Mouse (Mus musculus): Measurements from ENCODE around the gene Alg3. TPM values are rescaled to one million over a fixed set of nuclear protein-coding genes. Genes with fewer than 3 reads are reported as not detected.

Gene Alg3
- 10 to 100 TPM; 13.6 to 14.6 TPM for total RNA-seq (2021)

DNA sequence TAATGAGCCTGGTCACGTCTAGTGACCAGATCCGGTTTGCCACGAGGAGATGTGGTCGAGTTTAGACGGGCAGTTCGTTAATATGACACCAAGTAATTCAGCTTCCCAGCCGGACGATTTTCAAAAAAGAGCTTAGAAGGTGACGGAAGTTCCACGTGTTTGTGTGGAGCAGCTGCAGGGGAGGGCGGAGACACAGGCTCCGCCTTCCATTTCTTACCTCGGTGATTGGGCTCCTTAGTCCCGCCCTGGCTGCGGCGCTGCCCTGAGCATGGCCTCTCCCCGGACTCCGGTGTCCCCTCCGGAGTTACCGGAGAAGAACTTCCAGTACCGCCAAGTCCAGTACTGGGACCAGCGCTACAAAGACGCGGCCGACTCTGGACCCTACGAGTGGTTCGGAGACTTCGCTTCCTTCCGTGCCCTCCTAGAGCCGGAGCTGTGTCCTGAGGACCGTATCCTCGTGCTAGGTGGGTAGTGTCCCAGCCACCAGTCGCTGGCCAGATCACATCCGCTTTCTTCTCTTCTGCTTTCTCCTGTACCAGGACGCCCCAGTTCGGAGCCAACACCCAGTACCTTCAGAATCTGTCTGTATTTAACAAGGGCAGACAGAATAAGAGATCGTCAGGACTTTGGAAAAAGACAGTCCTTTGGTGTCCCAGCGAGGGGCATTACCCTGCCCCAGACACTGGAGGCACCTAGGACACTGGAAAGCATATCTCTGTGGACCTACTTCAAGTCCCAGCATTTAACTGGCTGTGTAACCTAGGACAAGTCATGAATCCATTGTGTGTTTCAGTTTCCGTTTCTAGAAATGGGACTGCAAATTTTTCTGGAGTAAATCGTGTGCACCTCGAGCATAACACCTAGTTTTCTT lies at the start of gene Alg3, which contains the start of the genes Eef1akmt4 and Gm49333:
Alg3 (minus strand) TSS at position 379 of the 871 bp plus-strand sequence.
Eef1akmt4 (plus strand) TSS at position 237 of the 871 bp plus-strand sequence.
Gm49333 (plus strand) TSS at position 254 of the 871 bp plus-strand sequence.
- peak; percentile 88 for DNase-seq

DNA sequence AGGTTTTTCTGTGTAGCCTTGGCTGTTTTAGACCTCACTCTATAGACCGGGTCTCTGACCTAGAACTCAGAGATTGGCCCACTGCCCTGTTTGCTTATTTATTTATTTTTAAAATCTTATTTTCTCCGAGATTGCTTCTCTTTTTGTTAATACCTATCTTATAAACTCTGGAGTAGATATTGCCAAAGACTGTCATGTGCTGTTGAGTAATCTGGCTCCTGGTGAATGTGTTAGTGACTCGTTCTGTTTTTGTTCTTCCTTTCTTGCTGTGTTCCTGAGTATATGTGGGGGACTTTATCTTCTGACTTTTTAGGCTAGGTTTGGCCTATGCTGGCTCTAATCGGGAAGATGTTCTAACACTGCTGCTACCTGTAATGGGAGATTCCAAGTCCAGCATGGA lies 46.1 kb upstream of the Alg3 start:
- DNase-seq, result no peak

DNA sequence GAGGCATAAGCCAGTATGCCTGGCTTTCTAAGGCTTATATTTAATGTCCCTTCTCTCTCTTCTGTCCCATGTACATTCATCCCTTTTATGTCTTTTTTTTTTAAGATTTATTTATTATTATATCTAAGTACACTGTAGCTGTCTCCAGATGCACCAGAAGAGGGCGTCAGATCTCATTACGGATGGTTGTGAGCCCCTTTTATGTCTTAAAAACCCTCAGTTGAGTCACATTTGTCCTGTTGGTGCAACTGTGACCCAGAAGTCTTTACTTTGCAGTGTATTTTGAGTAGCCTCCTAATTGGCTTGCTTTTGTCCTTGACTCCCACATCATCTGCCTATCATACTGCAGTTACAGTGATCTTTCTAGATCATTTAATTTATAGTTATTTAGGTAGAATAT lies 41.8 kb upstream of the Alg3 start:
- DNase-seq, result no peak

DNA sequence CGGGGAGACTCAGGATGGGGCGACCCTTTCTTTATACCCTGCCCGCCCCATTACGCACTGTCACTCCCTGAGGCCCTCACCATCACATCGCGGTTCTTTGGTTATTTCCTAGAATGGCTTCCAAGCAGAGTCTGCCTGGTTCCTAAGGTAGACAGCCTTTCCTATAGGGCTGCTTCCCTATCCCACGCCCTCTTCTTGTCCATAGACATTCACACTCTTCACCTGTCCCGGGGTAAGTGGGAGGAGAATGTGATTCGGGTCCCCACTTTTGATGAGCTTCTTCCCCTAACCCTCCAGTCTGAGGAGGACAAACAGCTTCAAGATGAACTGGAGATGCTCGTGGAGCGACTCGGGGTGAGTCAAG lies 40.4 kb upstream of the Alg3 start:
- DNase-seq, result no peak

DNA sequence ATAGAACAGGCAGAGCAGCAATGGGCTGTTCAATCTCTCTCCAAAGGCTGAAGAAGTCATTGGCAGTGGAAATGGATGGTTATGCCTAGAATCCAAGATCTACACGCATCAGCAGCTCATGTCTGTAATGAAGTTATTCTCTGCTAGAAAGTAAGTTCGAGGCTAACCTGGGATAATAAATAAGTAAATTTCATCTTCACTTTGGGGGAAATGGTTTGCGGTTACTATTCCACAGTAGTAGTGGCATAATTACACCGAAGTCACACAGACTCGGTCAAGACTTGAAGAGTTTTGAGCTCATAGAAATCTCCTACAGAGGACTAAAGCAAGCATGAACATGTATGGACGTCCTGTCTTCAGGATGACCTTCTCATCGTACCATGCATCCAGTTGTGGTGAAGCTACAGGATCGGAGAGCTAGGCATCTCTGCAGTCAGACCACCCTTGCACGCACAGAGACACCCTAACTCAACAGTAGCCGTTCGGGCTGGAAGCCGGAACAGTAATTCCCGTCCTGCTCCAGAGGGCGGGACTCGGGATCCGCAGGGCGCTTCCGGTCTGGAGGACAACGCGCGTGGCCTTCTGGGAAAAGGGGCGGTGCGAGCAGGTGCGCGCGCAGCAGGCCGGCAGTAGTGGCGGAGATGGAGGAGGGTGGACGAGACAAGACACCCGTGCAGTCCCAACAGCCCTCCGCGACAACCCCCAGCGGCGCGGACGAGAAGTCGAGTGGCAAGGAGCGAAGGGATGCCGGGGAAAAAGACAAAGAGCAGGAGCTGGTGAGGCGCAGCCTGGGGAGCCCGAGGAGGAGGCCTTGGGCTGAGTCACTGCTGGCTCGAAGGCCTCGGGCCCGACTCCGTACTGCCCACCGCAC lies 39.8 kb upstream of the Alg3 start, which contains the start of gene Psmd2:
Psmd2 (plus strand) TSS at position 577 of the 871 bp plus-strand sequence.
- DNase-seq, result peak; percentile 98

DNA sequence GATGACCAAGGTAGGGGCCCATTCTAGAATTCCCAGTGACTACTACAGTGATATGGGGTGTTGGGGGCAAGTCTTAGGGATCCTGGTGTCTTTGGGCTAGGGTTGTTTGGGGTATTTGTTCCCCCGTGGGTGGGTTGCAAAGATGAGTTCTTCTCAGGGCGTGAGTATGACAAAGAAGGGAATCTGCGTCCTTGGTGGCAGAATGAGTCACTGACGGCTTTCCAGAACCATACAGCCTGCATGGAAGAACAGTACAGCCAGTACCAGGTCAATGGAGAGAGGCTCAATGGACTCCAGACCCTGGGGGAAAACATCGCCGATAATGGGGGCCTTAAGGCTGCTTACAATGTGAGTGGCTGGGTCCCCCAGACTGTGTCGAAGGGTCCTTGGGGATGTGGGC lies 32.4 kb upstream of the Alg3 start:
- DNase-seq, result no peak

DNA sequence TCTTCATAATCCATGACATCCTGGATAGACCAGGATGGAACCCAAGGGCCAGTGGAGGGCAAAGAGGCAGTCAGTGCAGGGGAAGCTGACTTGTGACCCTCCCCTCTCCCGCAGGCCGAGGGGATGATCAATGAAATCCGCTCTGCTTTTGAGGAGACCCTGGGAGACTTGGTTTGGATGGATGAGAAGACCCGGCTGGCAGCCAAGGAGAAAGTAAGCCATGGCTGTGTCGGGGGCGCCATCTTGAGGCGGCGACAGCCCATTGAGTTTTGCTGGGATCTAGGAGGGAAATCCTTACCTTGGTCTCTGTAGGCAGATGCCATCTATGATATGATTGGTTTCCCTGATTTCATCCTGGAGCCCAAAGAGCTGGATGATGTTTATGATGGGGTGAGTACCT lies 30.6 kb upstream of the Alg3 start:
- peak; percentile 82 for DNase-seq

DNA sequence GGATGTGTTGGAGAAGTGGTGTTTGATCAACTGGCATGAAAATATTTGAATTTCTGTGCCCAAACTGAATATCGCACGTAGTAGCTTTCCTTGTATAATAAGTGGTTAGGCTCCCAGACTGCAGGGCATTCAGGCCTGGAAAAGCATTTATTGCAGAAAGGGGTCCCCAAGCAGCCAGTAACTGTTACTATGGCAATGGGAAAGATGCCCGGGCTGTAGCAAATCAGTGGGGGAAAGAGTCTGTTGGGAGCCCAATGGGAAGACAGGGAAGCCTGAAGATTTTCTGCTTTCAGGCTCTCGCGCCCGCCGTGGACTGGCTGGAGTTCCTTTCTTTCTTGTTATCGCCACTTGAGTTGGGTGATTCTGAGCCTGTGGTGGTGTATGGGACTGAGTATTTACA lies 26.8 kb upstream of the Alg3 start:
- no peak for DNase-seq

DNA sequence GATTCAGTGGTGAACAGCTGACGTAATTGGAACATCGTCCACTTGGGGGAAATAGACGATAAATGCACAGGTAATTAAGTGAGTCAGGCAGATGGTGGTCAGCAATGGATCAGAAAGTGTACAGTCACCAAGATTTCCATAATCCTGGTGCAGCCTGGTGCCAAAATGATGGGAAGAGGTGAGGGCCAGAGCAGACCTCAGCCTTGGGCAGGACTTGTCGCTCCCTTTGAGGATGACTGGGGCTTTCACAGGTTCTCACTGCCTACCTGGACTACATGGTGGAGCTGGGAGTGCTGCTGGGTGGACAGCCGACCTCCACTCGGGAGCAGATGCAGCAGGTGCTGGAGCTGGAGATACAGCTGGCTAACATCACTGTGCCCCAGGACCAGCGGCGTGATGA lies 25.9 kb upstream of the Alg3 start:
- DNase-seq, result no peak

DNA sequence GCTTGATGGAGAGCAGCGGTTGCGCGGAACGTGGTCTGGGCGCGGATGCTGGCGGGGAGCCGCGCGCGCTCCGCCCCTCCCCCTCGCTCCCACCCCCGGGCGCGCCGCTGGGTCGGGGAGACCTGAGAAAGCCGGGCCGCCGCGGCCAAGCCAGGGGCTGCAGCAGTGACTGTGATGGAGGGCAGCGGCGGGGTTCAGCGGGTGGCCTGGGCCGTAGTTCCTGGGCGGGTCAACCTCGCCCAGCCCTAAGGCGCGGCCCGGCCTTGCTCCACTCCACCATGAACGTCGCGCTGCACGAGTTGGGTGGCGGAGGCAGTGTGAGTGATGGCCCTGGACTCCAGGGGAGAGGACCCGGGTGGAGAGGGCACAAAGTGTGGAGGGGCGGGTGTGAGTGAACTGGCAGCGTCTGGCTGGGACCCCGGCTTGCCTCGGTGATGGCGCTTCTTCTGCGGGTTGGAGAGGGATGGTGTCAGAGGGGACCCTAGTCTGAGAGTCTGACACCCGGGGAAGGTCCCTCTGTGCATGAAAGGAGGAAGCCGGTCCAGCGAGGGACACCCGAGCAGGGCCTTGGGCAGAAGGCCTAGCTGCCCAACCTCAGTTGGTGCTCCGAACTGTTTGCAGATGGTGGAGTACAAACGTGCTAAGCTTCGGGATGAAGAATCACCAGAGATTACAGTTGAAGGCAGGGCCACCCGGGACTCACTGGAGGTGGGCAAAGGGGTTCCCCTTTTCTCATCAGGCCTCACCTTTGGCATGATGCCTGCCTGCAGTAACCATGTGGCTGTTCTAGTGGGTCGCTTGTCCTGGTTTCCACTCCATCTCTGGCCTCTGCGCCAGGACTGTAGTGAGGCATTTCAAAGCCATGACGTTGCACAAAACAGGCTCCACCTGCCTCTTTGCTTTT lies 18.4 kb upstream of the Alg3 start, which contains the start of gene Ece2:
Ece2 (plus strand) TSS at position 98 of the 904 bp plus-strand sequence.
- peak; percentile 25 for DNase-seq

DNA sequence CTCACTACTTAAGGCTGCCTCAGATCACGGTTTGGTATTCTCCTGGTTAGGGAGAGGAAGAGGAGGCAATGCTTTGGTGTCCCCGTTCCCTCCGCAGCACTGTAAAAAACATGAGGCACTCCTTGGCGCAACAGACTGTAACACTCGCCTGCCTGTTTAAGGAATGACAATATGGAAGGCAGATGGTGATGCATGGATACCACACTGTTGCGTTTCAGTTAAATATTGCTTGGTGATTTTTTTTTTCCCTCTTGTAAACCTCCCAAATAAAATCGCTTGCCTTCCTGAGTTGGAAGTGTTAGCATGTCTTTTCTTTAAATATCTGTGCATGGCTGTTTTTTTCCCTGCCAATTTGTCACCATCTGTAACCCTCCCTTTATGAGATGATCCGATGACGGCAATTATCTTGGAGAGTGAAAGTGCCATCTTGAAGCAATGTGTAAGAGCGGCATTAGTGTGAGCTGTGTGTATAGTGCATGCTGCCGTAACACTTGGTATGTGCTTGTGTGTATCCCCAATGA lies 17.4 kb upstream of the Alg3 start:
- DNase-seq, result no peak

DNA sequence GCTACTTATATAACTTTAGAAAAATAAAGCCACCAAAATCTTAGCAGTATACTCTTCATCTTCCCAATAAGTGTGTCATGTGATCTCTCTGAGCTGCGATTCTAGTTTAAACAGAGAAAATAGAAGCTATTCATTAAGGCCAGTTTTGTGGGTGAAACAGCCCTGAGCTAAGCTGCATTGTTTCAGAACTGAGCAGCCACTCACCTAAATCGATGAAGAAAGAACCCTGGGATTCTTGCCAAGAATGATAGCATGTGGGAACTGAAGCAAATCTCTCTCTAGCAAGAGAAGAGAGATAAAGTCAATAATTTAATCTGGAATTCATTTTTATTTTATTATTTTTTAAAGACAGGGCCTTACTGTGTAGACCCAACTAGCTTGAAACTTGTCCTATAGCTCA lies 11.7 kb upstream of the Alg3 start:
- DNase-seq, result no peak

DNA sequence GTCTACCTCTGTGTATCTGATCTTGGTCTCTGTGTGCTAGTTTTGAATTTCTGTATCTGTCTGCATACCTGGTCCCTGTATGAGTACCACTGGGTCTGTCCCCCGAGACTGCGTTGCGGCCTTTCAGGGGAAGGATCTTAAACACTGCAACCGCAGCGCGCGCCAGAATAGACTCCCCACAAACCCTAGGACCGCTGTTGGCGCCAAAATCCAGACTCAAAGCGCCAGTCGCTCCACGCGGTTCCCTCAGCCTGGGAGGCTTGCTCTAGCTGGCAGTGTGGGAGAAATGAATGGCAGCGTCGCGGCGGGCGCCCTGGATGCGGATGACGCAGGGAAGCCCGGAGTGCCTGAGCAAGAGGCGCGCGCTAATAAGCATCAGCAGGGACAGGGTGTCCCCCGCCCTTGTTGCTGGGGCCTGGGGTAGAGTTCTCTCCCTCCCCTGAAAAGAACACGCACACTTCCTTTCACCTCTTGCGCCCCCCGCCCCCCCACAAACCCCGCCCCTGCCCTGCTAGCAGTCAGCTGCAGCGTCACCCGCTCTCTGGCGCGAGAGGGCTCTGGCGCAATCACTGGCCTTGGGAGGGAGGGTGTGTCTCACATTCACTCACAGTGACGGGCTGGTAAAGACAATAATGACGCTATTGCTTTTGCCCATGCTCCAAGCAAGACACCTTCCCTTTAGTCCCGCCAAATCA lies 10.6 kb upstream of the Alg3 start:
- peak; percentile 49 for DNase-seq

DNA sequence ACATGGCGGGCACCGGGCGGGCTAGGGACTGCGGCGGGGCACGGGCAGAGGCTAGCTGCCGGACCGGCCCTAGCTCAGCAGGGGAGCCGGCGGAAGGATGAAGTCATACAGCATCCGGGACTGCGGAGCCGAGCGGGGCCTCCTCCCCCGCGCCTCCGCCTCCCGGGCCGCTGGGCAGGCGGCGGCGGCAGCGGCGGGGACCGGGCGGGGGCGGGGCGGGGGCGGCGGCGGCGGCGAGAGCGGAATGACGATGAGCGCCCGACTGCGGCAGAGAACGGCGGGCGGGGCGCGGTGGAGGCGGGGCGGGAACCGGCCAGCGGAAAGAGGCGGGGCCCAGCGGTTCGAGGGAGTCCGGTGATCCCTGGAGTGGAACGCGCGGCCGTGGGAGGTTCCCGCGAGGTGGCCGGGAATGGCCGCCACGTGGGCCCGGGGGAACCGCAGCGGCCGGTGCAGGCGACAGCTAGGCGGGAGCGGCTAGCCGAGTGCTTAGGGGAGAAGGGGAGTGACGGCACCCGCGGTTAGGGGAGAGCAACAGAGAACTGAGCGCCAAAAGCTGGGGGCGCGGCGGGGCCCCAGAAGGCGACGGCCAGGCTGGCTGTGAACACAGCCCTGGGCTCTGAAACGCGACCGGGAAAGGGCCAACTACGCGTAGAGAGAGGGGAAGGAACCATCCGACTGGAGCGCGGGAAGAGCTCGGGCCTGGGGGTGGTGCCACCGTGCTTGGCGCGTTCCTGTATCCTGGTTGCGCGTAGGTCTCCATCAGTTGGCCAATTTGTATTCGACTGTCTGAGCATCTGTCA lies 9.9 kb upstream of the Alg3 start, which contains the start of gene Camk2n2:
Camk2n2 (minus strand) TSS at position 97 of the 800 bp plus-strand sequence.
- DNase-seq, result peak; percentile 58

DNA sequence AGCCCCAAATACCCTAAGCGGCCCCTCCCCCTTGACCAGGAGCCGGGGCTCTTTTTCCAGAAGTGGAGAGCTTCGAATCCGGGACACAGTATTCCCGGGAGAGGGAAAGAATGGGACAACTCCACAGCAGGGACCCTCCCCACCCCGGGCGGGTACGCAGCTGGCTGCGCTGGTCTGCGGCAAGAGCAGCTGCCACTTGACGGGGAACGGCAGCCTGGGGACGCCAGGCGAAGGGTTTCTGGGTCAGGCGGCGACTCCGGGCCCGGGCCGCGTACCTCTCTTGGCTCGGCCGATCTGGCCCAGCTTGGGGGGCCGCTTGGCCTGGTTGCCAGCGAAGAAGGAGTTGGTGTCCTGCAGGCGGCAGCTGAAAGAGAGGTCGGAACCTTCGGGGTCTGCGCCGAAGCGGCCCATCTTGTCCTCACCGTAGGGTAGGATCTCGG lies 9.2 kb upstream of the Alg3 start:
- DNase-seq, result peak; percentile 36

DNA sequence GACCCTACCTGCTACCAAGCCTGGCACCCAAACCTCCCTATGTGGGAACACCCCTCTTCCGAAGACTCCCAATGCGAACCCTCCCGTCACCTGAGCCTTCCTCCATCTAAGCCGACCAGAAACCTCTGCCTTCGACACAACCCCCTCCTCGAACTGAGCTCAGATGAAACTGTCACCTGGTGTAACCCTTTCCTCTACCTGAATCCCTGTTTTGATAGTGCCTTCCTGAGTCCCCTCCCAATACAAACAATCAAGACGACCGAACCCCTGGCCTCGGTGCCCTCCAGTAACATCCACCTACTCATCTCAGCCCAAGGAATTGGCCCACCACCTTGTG lies 8.8 kb upstream of the Alg3 start:
- DNase-seq, result no peak

DNA sequence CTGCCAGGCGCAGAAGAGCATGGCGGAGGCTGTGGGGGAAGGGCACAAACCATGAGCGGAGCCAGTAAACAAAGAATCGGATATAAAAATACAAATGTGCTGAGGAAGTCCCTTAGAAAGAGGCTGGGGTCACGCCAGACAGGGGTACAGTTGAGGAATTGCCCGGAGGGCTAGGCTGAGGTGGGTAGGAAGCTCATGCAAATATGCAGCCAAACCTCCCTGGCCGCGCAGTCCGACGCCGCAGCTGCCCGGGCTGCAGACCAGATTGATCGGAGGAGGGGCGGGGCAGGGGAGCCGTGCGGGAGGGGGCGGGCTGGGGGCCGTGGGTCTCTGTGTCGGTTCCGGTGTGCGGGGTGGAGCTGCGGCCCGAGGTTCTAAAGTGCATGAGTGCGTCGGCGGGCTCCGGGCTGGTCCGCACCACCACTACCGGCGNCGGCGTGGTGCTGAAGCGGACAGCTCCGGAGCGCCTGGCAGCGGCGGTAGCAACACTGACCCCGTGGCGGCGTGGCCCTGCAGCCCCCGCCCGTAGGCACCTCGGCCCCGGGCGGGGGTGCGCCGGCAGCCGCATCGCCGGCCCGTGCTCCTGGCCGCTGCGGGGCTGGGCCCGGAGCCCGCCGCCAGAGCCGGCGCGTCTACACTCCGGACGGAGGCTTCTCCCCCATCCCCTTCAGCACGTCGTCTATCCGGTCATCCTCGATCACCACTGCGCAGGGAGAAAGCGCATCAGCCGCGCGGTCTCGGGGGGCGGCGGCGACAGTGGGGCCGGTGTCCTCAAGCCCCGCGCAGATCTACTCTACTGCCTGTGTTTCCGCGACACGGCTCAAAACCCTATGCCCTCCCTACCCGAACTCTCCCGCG lies 8.2 kb upstream of the Alg3 start:
- DNase-seq, result peak; percentile 48

DNA sequence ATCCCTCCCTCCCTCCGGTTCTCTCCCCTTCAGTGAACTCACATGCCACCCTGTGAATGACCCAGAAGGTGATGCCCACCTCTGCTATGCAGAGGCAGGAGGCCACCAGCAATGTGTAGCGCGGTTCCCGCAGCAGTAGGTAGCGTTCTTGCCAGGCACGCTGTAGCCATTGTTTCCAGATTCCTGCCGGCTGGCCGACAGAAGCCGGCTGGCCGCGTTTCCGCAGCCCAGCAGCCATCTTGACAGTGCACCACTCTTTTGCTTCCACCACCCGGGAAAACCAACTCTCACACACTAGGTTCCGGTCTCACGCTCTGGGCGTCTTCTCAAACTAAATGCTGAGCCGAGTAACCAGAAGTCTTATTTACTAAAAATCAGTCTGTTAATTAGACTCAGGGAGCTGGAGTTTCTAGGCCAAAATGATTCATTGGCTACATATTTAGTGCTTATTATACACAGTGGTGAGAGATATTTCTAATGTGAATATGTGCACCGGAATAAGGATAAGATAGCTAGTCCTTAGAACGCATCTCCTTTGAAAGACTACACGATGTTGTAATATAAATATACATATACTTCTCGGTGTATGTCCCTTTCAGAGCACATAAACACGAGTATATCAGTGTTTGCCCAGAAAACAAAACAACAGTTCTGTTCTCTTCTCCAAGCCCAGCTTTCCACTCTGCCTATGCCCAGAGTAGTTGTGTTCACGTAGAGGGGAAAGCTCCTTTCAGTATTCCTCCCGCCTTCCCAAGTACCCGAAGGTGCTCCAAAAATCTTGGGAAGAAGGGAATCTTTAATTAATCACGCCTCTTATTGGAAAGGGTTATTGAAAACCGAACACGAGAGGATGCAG lies 806 bp downstream of the Alg3 start:
- DNase-seq, result peak; percentile 82

Data from heart, postnatal 4 days (tissue).